Mouse (Mus musculus): ENCODE results near the gene Gm10229. TPM values are rescaled to one million over a fixed set of nuclear protein-coding genes. Genes with fewer than 3 reads are reported as not detected.

Gm10229 gene
- total and polyA plus RNA-seq, 2 experiments: not detected

Other genes starting within 250 kb of the Gm10229 start
- not detected in 2 replicates for gene 2310057N15Rik, start 241.1 kb upstream of the Gm10229 start, total RNA-seq (2014; rRNA removed)
- gene 2310057N15Rik, start 241.1 kb upstream of the Gm10229 start, polyA plus RNA-seq (2012; rRNA removed): not detected in 2 replicates
- not detected in 2 replicates for gene Gm5965, start 237.4 kb upstream of the Gm10229 start, total RNA-seq (2014; rRNA removed)
- gene Gm5965, start 237.4 kb upstream of the Gm10229 start, polyA plus RNA-seq (2012; rRNA removed): not detected in 2 replicates
- not detected in 2 replicates for gene Gm20741, start 203.1 kb upstream of the Gm10229 start, total RNA-seq (2014; rRNA removed)
- not detected in 2 replicates for gene Gm20741, start 203.1 kb upstream of the Gm10229 start, polyA plus RNA-seq (2012; rRNA removed)
- not detected in 2 replicates for gene Krtap15, start 195.1 kb upstream of the Gm10229 start, total RNA-seq (2014; rRNA removed)
- not detected in 2 replicates for gene Krtap15, start 195.1 kb upstream of the Gm10229 start, polyA plus RNA-seq (2012; rRNA removed)
- gene Krtap14, start 189.1 kb upstream of the Gm10229 start, total RNA-seq (2014; rRNA removed): not detected in 2 replicates
- gene Krtap14, start 189.1 kb upstream of the Gm10229 start, polyA plus RNA-seq (2012; rRNA removed): not detected in 2 replicates
- not detected in 2 replicates for gene Krtap19-1, start 145.9 kb upstream of the Gm10229 start, total RNA-seq (2014; rRNA removed)
- gene Krtap19-1, start 145.9 kb upstream of the Gm10229 start, polyA plus RNA-seq (2012; rRNA removed): not detected in 2 replicates
- gene Krtap19-2, start 141.0 kb upstream of the Gm10229 start, total RNA-seq (2014; rRNA removed): not detected in 2 replicates
- not detected in 2 replicates for gene Krtap19-2, start 141.0 kb upstream of the Gm10229 start, polyA plus RNA-seq (2012; rRNA removed)
- not detected in 2 replicates for gene Krtap19-3, start 137.2 kb upstream of the Gm10229 start, total RNA-seq (2014; rRNA removed)
- gene Krtap19-3, start 137.2 kb upstream of the Gm10229 start, polyA plus RNA-seq (2012; rRNA removed): not detected in 2 replicates
- not detected in 2 replicates for gene Krtap19-4, start 130.2 kb upstream of the Gm10229 start, total RNA-seq (2014; rRNA removed)
- not detected in 2 replicates for gene Krtap19-4, start 130.2 kb upstream of the Gm10229 start, polyA plus RNA-seq (2012; rRNA removed)
- not detected in 2 replicates for gene Krtap19-5, start 118.8 kb upstream of the Gm10229 start, total RNA-seq (2014; rRNA removed)
- gene Krtap19-5, start 118.8 kb upstream of the Gm10229 start, polyA plus RNA-seq (2012; rRNA removed): not detected in 2 replicates
- gene Krtap19-9b, start 83.0 kb upstream of the Gm10229 start, total RNA-seq (2014; rRNA removed): not detected in 2 replicates
- not detected in 2 replicates for gene Krtap19-9b, start 83.0 kb upstream of the Gm10229 start, polyA plus RNA-seq (2012; rRNA removed)
- gene Krtap16-3, start 52.4 kb upstream of the Gm10229 start, total RNA-seq (2014; rRNA removed): not detected in 2 replicates
- not detected in 2 replicates for gene Krtap16-3, start 52.4 kb upstream of the Gm10229 start, polyA plus RNA-seq (2012; rRNA removed)
- gene Krtap22-2, start 4.5 kb upstream of the Gm10229 start, total RNA-seq (2014; rRNA removed): not detected in 2 replicates
- gene Krtap22-2, start 4.5 kb upstream of the Gm10229 start, polyA plus RNA-seq (2012; rRNA removed): not detected in 2 replicates
- gene Krtap6-1, start 16.4 kb downstream of the Gm10229 start, total RNA-seq (2014; rRNA removed): not detected in 2 replicates
- gene Krtap6-1, start 16.4 kb downstream of the Gm10229 start, polyA plus RNA-seq (2012; rRNA removed): not detected in 2 replicates
- not detected in 2 replicates for gene Gm10228, start 26.2 kb downstream of the Gm10229 start, total RNA-seq (2014; rRNA removed)
- not detected in 2 replicates for gene Gm10228, start 26.2 kb downstream of the Gm10229 start, polyA plus RNA-seq (2012; rRNA removed)
- gene Krtap6-5, start 32.6 kb downstream of the Gm10229 start, total RNA-seq (2014; rRNA removed): not detected in 2 replicates
- gene Krtap6-5, start 32.6 kb downstream of the Gm10229 start, polyA plus RNA-seq (2012; rRNA removed): not detected in 2 replicates
- not detected in 2 replicates for gene 1110025L11Rik, start 48.7 kb downstream of the Gm10229 start, total RNA-seq (2014; rRNA removed)
- gene 1110025L11Rik, start 48.7 kb downstream of the Gm10229 start, polyA plus RNA-seq (2012; rRNA removed): not detected in 2 replicates
- not detected in 2 replicates for gene Krtap6-3, start 68.7 kb downstream of the Gm10229 start, total RNA-seq (2014; rRNA removed)
- gene Krtap6-3, start 68.7 kb downstream of the Gm10229 start, polyA plus RNA-seq (2012; rRNA removed): not detected in 2 replicates
- gene Gm6358, start 125.6 kb downstream of the Gm10229 start, total RNA-seq (2014; rRNA removed): not detected in 2 replicates
- gene Gm6358, start 125.6 kb downstream of the Gm10229 start, polyA plus RNA-seq (2012; rRNA removed): not detected in 2 replicates
- gene Gm10061, start 135.8 kb downstream of the Gm10229 start, total RNA-seq (2014; rRNA removed): not detected in 2 replicates
- gene Gm10061, start 135.8 kb downstream of the Gm10229 start, polyA plus RNA-seq (2012; rRNA removed): not detected in 2 replicates
- gene Gm9789, start 142.7 kb downstream of the Gm10229 start, total RNA-seq (2014; rRNA removed): not detected in 2 replicates
- not detected in 2 replicates for gene Gm9789, start 142.7 kb downstream of the Gm10229 start, polyA plus RNA-seq (2012; rRNA removed)
- gene Gm7735, start 154.2 kb downstream of the Gm10229 start, total RNA-seq (2014; rRNA removed): not detected in 2 replicates
- gene Gm7735, start 154.2 kb downstream of the Gm10229 start, polyA plus RNA-seq (2012; rRNA removed): not detected in 2 replicates
- gene 1110057P08Rik, start 159.5 kb downstream of the Gm10229 start, total RNA-seq (2014; rRNA removed): not detected in 2 replicates
- gene 1110057P08Rik, start 159.5 kb downstream of the Gm10229 start, polyA plus RNA-seq (2012; rRNA removed): not detected in 2 replicates
- not detected in 2 replicates for gene Krtap20-2, start 190.6 kb downstream of the Gm10229 start, total RNA-seq (2014; rRNA removed)
- not detected in 2 replicates for gene Krtap20-2, start 190.6 kb downstream of the Gm10229 start, polyA plus RNA-seq (2012; rRNA removed)